Mouse (Mus musculus): ENCODE data around the gene P4ha2.

DNA sequence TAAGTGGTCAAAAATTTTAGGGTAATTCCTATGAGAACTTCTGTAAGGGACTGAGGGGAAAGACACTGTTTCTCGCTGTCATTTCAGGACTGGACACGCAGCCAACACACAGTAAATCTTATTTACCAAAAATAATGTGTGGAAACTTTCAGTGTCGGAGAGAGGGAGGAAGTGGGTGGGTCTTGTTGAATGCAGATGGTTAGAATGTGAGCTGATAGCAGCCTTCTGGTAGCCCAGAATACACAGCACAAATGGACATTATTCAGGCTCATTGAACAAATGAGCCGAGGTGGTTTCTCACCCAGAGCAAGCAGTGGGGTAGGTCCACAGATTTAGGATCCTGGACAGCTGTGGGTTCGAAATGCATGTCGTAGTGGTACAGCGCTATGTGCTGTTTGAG, 46.8 kb upstream of the P4ha2 start:
- no peak for TF ChIP-seq CTCF (IDR thresholded peaks at IDR 0.05; ENCODE audit: low read depth, low read length)
- TF ChIP-seq TAL1 (conservative IDR thresholded peaks at IDR 0.05; ENCODE audit: low read depth, low read length): no peak
- TF ChIP-seq POLR2AphosphoS5 (IDR thresholded peaks at IDR 0.05; ENCODE audit: insufficient replicate concordance, low read depth, low read length): no peak
